Mouse (Mus musculus) embryonic facial prominence, embryonic 12.5 days (tissue): ENCODE data around the gene Ube2f. TPM values are rescaled to one million over a fixed set of nuclear protein-coding genes. Genes with fewer than 3 reads are reported as not detected.

Experiments
- ATAC-seq: fragments of 200-750 bp; cut with Nextera tagmentation; 2 replicates; pipeline ENCODE4 v1.8.0; 2017; ENCODE audit not compliant: insufficient number of reproducible peaks, insufficient read depth, low FRiP score, low TSS enrichment
- H3K27ac ChIP-seq: fragments of 300-500 bp; sonication (generic); 2 replicates; pipeline ENCODE4 v1.5.1; 2016; ENCODE audit warnings: mild to moderate bottlenecking
- H3K27me3 ChIP-seq: fragments of 300-500 bp; sonication (generic); 2 replicates; pipeline ENCODE4 v1.6.1; 2016; ENCODE audit warnings: mild to moderate bottlenecking, moderate library complexity
- H3K36me3 ChIP-seq: fragments of 300-500 bp; sonication (generic); 2 replicates; pipeline ENCODE4 v1.6.1; 2016; ENCODE audit warnings: mild to moderate bottlenecking
- H3K4me1 ChIP-seq: fragments of 300-500 bp; sonication (generic); 2 replicates; pipeline ENCODE4 v1.6.1; 2016
- H3K4me2 ChIP-seq: fragments of 300-500 bp; sonication (generic); replicated peaks from 2 replicates; pipeline ENCODE4 v1.6.1; 2016; ENCODE audit warnings: mild to moderate bottlenecking, moderate library complexity
- H3K4me3 ChIP-seq: fragments of 300-500 bp; sonication (generic); 2 replicates; pipeline ENCODE4 v1.5.1; 2016; ENCODE audit warnings: mild to moderate bottlenecking
- H3K9ac ChIP-seq: fragments of 300-500 bp; sonication (generic); 2 replicates; pipeline ENCODE4 v1.6.1; 2016; ENCODE audit warnings: mild to moderate bottlenecking, moderate library complexity
- H3K9me3 ChIP-seq: fragments of 300-500 bp; sonication (generic); 2 replicates; pipeline ENCODE4 v1.6.1; 2016; ENCODE audit warnings: mild to moderate bottlenecking, moderate library complexity
- WGBS: fragments of 180-500 bp; shearing (Covaris S2); methylation state at CpG from one replicate; pipeline ENCODE4 v1.1.7; 2016; 5-methylcytosine and 5-hydroxymethylcytosine counted together
- polyA plus RNA-seq: library from polyadenylated mRNA; unstranded; fragments of >200 nt; fragmentation: Nextera tagmentation; extraction: Ambion mirVana; gene quantifications from 2 replicates; pipeline ENCODE4 v1.2.1, GENCODE M21; 2016

The Ube2f gene
- polyA plus RNA-seq, 1 experiment from 2014 or later = 72.4 TPM

DNA sequence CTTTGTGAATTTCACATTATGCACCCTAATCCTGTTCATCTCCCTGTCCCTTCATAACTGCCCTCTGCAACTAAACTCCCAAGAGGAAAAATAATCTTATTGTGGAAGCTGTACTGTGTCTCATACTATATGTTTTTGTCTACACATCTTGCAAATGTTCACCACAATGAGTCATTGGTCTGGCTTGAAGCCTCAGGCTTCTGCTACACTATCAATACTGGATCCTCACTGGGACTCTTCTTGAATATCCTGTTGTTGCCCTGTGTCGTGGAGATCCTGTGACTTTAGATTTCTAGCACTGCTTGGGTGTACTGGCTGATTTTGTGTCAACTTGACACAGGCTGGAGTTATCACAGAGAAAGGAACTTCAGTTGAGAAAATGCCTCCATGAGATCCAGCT, 10.3 kb upstream of the Ube2f start:
- Histone ChIP-seq H3K4me1 (no peaks in the 10 kb centered on the region), H3K9me3 (no peaks in the 10 kb centered on the region), H3K36me3 (no peaks in the 10 kb centered on the region), H3K9ac (no peak overlapping the region), H3K27me3 (no peaks in the 10 kb centered on the region), H3K4me3 (no peak overlapping the region), H3K4me2 (no peak overlapping the region), H3K27ac (no peak overlapping the region)
- WGBS = 69% methylated on average over 1 of the region's 1 CpGs
- ATAC-seq = no peak

DNA sequence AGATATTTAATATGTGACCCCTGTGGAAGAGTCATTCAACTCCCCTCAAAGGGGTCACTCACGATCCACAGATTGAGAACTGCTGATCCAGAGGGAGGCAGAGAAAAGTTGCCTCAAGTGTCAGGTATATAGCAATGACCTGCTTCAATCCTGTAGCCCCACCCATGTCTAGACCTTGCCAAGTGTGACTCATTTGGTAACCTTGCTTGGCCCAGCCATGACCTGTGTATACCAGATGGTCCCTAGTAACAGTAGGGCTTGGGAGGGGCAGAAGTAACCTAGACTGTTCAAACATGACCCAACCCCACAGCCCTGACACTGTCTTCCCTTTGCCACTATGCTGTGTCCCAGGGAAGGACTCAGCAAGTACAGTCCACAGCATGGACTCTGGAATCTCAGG, 9.4 kb upstream of the Ube2f start:
- H3K9me3 ChIP-seq = no peaks in the 10 kb centered on the region
- H3K4me2 ChIP-seq = no peak overlapping the region

DNA sequence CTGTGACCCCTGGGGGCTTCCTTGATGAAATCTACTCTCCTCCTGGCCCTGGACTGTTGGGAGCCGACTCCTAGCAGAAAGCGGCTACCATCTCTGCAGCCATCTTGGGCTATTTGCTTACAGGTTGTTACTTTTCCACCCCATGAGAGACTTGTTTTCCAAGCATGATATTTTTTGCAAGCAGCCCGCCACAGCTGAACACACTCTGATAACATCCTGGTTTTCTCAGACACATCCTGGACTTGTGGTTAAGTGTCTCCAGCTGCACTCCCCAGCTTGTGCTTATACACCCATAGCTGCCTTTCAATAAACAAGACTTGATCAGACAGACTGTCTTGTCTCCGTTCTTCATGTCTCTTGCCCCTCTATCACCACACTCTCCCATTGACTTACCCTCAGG, 8.9 kb upstream of the Ube2f start:
- no peaks in the 10 kb centered on the region for H3K9me3 ChIP-seq
- ATAC-seq = no peak
- WGBS = 71% methylated on average over 4 of the region's 4 CpGs
- no peak overlapping the region for H3K9ac ChIP-seq
- H3K27ac ChIP-seq = no peak overlapping the region
- H3K27me3 ChIP-seq = no peaks in the 10 kb centered on the region
- H3K4me2 ChIP-seq = no peak overlapping the region
- no peaks in the 10 kb centered on the region for H3K36me3 ChIP-seq
- no peaks in the 10 kb centered on the region for H3K4me1 ChIP-seq
- H3K4me3 ChIP-seq = no peak overlapping the region

More for the DNA sequence above, 9.4 kb upstream of the Ube2f start:
- Histone ChIP-seq H3K27me3 (no peaks in the 10 kb centered on the region), H3K27ac (no peak overlapping the region), H3K4me1 (no peaks in the 10 kb centered on the region), H3K9ac (no peak overlapping the region), H3K36me3 (no peaks in the 10 kb centered on the region), H3K4me3 (no peak overlapping the region)
- WGBS = 80% methylated on average over 1 of the region's 1 CpGs
- no peak for ATAC-seq

DNA sequence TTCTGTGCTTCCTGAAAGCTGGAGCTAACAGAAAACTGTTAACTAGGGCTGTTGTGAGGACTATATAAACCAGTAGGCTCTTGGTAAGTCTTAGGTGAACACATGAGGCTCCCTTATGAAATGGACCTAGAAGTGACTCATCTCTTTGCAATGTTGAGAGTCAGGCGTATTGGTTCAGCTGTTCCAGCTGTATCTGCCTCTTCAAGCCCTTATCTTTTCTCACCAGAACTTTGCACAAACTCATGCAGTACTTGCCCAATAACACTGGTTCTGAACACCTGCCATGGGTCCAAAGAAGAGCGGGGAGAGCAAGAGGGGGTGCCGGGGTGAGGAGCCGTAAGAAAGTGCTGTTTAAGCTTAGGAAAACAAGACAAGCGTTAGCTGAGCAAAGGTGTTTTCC, 1.9 kb upstream of the Ube2f start:
- H3K9me3 ChIP-seq = no peaks in the 10 kb centered on the region
- H3K27ac ChIP-seq = no peak overlapping the region
- ATAC-seq = no peak
- H3K36me3 ChIP-seq = no peaks in the 10 kb centered on the region
- no peaks in the 10 kb centered on the region for H3K27me3 ChIP-seq
- H3K9ac ChIP-seq = no peak overlapping the region
- peaks cover 25% of the 10 kb centered on the region for H3K4me1 ChIP-seq
- 87% methylated on average over 5 of the region's 5 CpGs for WGBS
- no peak overlapping the region for H3K4me3 ChIP-seq
- H3K4me2 ChIP-seq = no peak overlapping the region

DNA sequence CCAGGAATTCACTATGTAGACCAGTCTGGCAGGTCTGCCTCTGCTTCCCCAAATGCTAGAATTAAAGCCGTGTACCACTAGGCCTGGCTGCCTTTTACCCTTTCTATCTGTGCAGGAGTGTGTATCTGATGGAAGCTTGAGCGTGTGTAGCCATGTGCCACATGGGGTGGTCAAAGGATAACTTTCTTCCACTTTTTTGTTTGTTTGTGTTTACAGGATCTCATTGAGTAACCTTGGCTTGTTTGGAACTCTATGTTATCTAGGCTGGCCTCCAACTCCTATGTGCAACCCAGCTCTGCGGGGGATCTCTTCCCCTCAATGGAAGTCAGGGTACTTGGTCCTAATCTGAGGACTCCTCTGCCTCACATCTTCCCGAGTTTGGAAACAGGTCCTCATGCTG, 1.1 kb upstream of the Ube2f start:
- Histone ChIP-seq H3K9ac (no peak overlapping the region; the same call in 1 of the 2 replicates), H3K9me3 (no peaks in the 10 kb centered on the region), H3K27me3 (no peaks in the 10 kb centered on the region), H3K4me2 (peak overlapping the region; percentile 74), H3K4me1 (peaks cover 25% of the 10 kb centered on the region), H3K36me3 (no peaks in the 10 kb centered on the region), H3K27ac (peak overlapping the region; percentile 81; the same call in 1 of the 2 replicates), H3K4me3 (peak overlapping the region; percentile 99)
- 44% methylated on average over 4 of the region's 4 CpGs for WGBS
- ATAC-seq = no peak

DNA sequence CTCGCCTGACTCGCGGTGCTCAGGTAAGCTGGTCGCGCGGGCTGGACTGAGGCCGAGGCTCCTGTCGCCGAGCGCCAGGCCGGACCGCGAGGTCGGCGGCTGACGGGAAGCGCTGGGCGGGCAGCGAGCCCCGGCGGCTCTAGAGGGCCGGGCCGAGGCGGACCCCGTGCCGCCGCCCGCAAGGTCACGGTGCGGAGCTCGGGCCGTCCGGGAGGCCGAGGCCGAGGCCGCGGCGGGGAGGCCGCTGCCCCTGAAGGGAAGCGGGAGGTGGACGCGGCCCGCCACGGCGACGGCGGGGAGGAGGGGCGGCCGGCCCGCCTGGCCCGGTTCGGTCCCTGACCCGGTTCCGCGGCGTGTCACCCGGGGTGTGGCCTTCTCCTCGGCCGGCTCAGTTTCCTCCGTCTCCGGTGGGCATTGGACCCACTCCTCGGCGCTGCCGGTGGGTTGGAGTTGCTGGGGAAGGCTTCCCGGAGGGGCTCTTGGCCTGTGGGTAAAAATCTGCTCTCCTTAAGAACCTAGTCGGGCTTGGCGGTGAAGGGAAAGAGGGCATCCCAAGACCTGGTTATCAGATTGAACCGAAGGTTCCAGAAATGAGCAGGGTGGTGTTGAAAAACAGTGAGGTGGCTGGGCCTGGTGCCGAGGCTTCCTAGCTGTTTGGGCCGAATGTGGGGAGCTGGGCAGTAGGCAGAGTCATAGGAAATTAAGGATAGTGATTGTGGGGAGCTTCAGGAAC, 477 bp downstream of the Ube2f start:
- no peak; the same call in 1 of the 2 replicates for ATAC-seq
- peak overlapping the region; percentile 86 for H3K27ac ChIP-seq
- H3K4me3 ChIP-seq = peak overlapping the region; percentile 99
- H3K36me3 ChIP-seq = peaks cover 7% of the 10 kb centered on the region; the same call in 1 of the 2 replicates
- WGBS = under 1% methylated on average over 49 of the region's 70 CpGs
- peaks cover 25% of the 10 kb centered on the region for H3K4me1 ChIP-seq
- H3K4me2 ChIP-seq = peak overlapping the region; percentile 74
- peak overlapping the region; percentile 99 for H3K9ac ChIP-seq
- H3K27me3 ChIP-seq = no peaks in the 10 kb centered on the region
- H3K9me3 ChIP-seq = no peaks in the 10 kb centered on the region

DNA sequence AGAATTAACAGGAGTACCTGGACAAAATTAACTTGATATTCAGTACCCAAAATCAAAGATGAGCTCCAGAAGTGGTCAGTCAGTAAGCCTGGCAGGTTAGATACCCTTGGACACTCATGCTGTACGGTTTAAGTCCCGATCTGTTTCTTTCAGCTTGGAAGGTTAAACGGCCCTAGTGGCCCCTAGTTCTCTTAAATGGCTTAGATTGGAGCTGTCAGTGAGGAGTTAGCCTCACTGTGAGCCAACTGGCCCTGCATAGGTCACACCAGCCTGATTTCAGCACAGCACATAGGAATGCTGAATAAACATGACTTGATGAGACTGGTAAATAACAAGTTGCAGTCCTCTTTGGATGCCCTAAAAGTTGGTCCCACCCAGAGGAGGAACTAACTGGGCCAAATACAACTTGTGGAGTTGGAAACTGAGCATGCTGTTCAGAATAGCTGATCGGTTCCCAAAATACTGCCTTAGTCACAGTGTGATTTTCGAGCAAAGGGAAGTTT, 1.1 kb downstream of the Ube2f start:
- Histone ChIP-seq H3K27me3 (no peaks in the 10 kb centered on the region), H3K4me1 (peaks cover 25% of the 10 kb centered on the region), H3K36me3 (peaks cover 7% of the 10 kb centered on the region; the same call in 1 of the 2 replicates), H3K4me3 (peak overlapping the region; percentile 99), H3K9ac (peak overlapping the region; percentile 99), H3K4me2 (peak overlapping the region; percentile 74), H3K9me3 (no peaks in the 10 kb centered on the region), H3K27ac (no peak overlapping the region)
- WGBS = 46% methylated on average over 5 of the region's 5 CpGs
- no peak for ATAC-seq

DNA sequence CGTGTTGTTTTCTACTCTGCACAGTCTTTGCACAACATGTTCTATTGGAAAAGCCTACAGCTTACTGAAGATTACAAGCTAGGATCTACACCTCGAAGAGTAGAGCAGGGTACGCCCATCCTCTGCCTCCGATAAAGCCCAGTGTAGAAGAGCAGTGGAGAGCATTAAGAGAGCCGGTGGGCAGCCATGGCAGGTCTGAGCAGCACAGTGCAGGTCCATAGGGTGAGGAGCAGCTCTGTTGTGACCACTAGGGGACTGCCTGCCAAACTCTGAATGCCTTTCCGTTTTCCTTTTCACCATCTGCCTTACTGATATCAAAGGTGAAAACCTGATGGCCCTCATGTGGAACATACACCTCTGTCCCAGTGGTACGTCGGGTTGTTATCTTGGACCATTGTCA, 1.8 kb downstream of the Ube2f start:
- no peak for ATAC-seq
- Histone ChIP-seq H3K4me3 (no peak overlapping the region; the same call in 1 of the 2 replicates), H3K9ac (0 out of 2 replicates have a peak overlapping the region, but pooled peaks have one; percentile 19), H3K27me3 (no peaks in the 10 kb centered on the region), H3K4me2 (peak overlapping the region; percentile 74), H3K4me1 (peaks cover 25% of the 10 kb centered on the region), H3K27ac (no peak overlapping the region), H3K9me3 (no peaks in the 10 kb centered on the region), H3K36me3 (peaks cover 7% of the 10 kb centered on the region; the same call in 1 of the 2 replicates)
- WGBS = 62% methylated on average over 8 of the region's 8 CpGs

DNA sequence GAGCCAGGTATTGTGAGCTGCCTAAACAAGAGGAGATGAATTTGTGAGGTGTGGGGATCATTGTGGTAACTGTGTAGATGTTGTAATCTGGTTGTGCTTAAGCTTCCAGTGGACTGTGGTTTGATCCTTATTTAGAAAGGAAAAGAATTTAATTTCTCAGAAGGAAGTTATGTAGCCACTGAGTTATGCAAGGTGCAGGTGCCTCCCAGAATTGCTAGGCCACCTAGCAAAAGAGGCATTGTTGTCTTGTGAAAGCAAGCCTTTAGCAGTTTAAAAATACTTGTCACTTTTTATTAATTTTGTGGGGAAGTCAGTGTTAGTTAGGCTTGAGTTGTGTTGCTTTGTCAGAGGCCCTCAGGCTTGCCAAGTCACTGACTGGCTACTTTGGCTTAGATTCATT, 7.8 kb downstream of the Ube2f start:
- Histone ChIP-seq H3K4me1 (no peaks in the 10 kb centered on the region), H3K27ac (no peak overlapping the region), H3K4me2 (no peak overlapping the region), H3K9me3 (no peaks in the 10 kb centered on the region), H3K36me3 (peaks cover 7% of the 10 kb centered on the region; the same call in 1 of the 2 replicates), H3K9ac (no peak overlapping the region), H3K4me3 (no peak overlapping the region), H3K27me3 (no peaks in the 10 kb centered on the region)
- ATAC-seq = no peak

DNA sequence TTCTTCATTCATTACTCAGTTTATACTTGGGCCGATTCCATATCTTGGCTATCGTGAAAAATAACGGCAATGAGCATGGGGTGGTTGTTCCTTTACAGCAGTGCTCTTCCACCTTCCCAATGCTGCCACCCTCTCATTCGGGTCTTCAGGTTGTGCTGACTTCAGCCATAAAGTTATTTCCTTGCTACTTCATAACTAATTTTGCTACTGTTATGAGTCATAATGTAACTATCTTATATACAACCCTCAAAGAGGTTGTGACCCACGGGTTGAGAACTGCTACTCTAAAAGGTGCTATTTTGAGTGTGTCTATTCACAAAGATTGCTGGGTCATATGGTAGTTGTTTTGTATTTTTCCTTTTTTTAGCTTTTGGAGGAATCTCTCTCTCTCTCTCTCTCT, 9.7 kb downstream of the Ube2f start:
- Histone ChIP-seq H3K4me1 (no peaks in the 10 kb centered on the region), H3K27me3 (no peaks in the 10 kb centered on the region), H3K9me3 (no peaks in the 10 kb centered on the region), H3K27ac (no peak overlapping the region), H3K4me2 (no peak overlapping the region), H3K36me3 (no peaks in the 10 kb centered on the region; the same call in 1 of the 2 replicates), H3K9ac (no peak overlapping the region), H3K4me3 (no peak overlapping the region)
- no peak for ATAC-seq
- WGBS = 90% methylated on average over 5 of the region's 5 CpGs

DNA sequence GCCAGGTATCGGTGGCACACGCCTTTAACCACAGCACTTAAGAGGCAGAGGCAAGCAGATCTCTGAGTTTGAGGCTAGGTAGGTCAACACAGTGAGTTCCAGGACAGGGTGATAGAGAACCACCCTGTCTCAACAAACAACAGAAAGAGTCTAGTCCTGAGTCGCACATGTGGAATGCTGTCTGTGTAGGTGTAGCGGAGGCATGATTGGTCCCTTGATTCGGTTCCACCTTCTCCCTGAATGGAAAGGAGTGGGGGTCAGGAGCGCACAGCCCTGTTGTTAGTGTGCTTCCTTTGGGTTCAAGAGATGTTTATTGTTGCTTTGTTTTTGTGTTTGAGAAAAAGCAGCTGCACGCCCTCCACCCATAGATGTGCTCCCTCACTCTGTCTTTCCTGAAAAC, 12.4 kb downstream of the Ube2f start:
- Histone ChIP-seq H3K4me2 (no peak overlapping the region), H3K9me3 (no peaks in the 10 kb centered on the region), H3K9ac (no peak overlapping the region), H3K27me3 (no peaks in the 10 kb centered on the region), H3K27ac (no peak overlapping the region), H3K4me3 (no peak overlapping the region), H3K36me3 (peaks cover 22% of the 10 kb centered on the region), H3K4me1 (no peaks in the 10 kb centered on the region)
- 92% methylated on average over 7 of the region's 7 CpGs for WGBS
- no peak for ATAC-seq

DNA sequence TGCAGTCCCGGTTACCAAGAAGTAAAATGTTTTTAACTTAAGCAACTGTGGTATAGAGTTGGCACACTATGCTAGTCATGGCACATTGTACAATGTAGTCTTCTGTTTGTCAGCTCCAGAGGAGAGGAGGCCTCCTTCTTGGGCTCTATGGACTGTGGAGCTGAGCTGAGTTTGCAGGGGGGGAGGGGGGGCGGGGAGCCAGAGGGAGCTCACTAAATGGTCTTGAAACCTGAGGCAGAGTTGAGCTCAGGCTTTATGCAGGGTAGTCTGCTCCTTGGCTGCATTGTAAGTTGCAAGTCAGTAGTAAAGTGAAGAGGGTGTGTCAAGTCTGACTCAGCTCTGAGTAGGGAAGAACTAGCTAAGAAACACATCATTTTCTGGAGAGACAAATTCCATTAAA, 22.2 kb downstream of the Ube2f start:
- no peaks in the 10 kb centered on the region for H3K27me3 ChIP-seq
- H3K4me3 ChIP-seq = no peak overlapping the region
- WGBS = 85% methylated on average over 2 of the region's 2 CpGs
- ATAC-seq = no peak
- H3K9ac ChIP-seq = no peak overlapping the region
- no peak overlapping the region for H3K4me2 ChIP-seq
- no peaks in the 10 kb centered on the region for H3K4me1 ChIP-seq
- H3K27ac ChIP-seq = no peak overlapping the region
- peaks cover 20% of the 10 kb centered on the region for H3K36me3 ChIP-seq
- H3K9me3 ChIP-seq = no peaks in the 10 kb centered on the region
